Mouse (Mus musculus) heart, adult 11 months (tissue): ENCODE results near the gene Irf3.
A peak's percentile ranks its signal among the peaks of the same experiment; 100 is the strongest.

Experiments used
- DNase-seq: peaks from one replicate; pipeline ENCODE4 v3.0.0; 2022

Gene Irf3

DNA sequence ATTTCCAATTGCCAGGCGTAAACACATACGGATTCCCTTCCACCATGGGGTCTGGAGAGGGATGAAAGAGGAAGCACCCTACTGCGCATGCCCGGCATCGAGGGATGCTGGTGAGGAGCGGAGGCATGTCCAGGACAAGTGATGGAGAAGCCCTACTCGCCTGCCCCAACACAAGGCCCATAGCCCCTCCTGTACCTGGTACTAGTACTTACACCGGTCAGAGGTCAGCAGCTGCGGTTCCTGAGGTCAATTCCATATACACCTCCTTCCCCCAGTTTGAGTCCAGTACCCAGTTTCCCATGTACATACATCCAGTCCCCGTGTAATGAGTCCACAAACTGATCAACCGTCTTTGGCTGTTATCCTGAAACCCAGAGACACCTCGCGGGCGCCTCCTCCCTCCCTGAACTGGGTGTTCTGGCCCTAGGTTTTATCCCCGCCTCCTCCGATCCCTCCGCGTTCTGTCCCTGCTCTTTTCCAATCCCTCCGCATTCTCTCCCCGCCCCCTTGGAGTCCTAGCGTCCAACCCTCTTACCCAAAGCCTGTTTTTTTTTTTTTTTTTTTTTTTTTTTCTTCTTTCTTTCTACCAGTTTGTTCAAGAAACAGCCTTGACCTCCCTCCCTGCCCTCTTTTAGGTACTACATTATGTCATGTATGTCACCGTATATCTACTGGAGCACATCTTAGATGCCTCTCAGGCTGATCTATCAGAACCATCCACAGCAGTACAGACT lies 22.9 kb upstream of the Irf3 start, which contains the start of gene Cpt1c:
Cpt1c (minus strand) TSS at position 469 of the 734 bp plus-strand sequence.
- peak; percentile 98 for DNase-seq

GRCm38 (mm10) chr7:44975117-44975419 lies 22.4 kb upstream of the Irf3 start:
- peak; percentile 90 for DNase-seq

- DNase-seq = no peak
Measured at GRCm38 (mm10) chr7:44978300-44978699, 19.1 kb upstream of the Irf3 start.

- peak; percentile 92 for DNase-seq
Measured at GRCm38 (mm10) chr7:44981539-44981938, 15.9 kb upstream of the Irf3 start.

DNA sequence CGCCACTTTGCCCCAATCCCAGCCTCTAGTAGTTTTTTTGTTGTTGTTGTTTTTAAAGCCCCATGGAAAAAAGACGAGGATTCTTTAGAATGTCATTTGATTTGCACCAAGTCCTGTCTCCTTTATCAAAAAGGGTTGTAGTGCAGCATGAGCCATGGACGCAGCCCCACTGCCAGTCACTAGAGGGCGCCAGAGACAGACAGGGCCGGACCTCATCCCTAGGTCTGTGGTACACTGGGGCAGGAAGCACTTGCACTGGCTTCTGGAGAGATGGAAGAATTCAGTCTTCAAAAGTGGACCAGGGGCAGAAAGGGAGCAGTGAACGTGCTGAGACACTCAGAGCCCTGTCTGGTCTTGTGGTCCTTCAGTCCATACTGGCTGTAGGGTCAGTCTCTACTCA lies 14.4 kb upstream of the Irf3 start:
- peak; percentile 98 for DNase-seq

DNA sequence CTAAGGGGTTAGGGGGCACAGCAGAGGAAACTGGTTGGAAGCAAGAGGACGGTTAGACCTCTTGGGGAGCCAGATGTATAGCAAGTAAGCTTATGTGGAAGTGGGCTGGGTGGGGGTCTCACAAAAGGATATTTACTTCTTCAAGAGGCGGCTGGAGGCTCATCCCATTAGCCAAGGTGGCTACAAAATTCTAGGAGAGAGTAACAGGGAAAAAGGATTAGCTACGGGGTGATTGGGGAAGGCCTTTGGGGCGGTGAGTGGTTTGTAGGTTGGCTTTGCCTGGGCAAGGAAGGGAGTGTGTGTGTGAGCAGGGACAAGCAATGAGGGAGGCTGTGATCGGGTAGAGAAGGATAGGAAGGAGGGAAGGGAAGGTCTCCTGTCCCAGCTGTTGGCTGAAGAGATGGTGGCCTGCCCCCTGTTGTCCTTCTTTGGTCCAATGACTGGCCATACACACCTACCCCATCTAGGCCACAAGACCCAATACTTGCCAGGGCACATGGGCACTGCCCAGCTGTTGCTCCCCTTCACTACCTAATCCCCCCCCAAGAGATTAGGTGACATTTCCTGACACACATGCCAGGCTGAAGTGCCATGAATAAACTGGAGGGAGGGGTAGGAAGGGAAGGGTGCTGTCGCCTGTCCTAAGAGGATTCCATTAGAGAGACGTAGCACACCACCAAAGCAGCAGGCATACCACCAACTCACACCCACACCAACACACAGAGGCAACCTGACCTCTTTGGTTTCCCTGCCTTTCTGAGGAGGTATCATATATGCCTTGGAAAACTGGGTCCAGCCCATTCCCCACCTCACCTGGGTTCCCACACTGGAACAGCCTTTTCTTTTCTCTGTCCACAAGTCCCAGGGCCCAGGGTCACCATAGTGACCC lies 13.3 kb upstream of the Irf3 start:
- peak; percentile 93 for DNase-seq

DNA sequence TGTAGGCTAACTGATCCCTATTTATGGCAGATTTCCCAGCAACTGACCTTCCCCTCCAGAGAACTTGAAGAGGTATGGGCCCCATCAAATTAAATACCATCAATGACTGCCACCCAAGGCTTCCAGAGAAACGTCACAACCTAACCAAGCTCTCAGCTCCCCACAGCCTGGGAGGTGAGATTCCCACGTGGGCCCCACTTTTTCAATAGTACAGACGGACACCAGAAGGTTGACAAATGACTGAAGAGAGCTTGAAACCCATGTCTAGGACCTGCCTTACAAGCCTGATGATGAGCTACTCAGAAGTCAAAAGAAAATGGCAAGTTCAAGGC lies 12.6 kb upstream of the Irf3 start:
- DNase-seq = peak; percentile 93

DNA sequence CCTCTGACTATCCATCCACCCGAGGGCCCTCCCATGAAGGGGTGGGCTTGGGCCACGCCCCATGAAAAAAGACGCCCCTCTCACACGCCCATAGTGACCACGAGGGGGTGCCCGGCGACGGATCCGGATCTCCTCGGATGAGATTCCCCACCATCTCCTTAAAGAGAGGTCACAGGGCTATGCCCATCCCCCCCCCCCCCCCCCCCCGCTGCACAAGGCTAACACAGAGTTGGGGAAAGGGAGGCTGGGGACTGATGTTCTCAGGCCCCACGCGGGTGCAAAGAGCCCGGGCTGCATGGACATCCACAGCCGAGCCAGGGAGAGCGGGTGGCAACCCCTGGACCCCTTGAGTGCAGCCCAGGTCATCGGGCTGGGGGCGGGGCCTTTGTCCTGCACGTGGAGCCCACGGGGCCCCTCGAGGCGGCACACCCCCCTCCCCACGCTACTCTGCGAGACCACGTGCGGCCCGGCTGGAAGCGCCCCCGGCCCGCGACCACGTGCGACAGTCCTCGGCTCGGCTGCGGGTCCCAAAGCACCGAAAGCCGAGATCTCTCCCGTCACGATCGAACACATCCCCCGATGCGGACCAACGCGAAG lies 11.8 kb upstream of the Irf3 start:
- DNase-seq = peak; percentile 98

GRCm38 (mm10) chr7:44986192-44986878 lies 11.1 kb upstream of the Irf3 start, which contains the start of gene Prmt1:
Gene Prmt1 (minus strand): TSS chr7:44986568.
- peak; percentile 100 for DNase-seq

GRCm38 (mm10) chr7:44986879-44987718 lies 10.3 kb upstream of the Irf3 start:
- no peak for DNase-seq

- DNase-seq = peak; percentile 95
Measured at GRCm38 (mm10) chr7:44996672-44997071, 776 bp upstream of the Irf3 start.

GRCm38 (mm10) chr7:44997940-44998428 lies 536 bp downstream of the Irf3 start:
- no peak for DNase-seq

DNA sequence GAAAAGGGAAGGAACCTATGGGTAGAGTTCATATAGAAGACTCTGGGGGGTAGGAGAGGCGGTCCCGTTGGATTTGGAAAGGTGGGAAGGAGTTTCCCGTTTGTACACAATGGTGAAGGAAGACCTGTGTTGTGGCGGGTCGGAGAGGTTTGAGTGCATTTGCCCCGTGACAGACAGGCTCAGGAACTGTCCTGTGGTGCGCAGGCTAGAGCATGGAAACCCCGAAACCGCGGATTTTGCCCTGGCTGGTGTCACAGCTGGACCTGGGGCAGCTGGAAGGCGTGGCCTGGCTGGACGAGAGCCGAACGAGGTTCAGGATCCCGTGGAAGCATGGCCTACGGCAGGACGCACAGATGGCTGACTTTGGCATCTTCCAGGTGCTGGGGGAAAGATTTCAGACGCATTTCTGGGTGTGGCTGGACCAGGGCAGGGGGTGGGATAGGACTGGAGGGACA lies 1.1 kb downstream of the Irf3 start, which contains the start of gene Bcl2l12:
Bcl2l12 (minus strand) TSS at position 212 of the 455 bp plus-strand sequence.
- peak; percentile 97 for DNase-seq

DNA sequence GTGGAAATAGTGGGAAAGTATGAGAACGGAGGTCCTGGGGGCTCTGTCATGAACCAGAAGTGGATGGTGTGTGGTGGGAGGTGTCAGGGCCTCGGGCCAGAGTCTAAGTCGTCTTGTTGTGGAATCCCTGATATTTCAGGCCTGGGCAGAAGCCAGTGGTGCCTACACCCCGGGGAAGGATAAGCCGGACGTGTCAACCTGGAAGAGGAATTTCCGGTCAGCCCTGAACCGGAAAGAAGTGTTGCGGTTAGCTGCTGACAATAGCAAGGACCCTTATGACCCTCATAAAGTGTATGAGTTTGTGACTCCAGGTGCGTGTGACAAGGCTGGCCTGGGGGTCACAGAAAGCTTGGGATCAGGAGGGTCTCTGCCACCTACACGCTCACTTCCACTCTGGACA lies 2.3 kb downstream of the Irf3 start:
- DNase-seq = peak; percentile 96

DNA sequence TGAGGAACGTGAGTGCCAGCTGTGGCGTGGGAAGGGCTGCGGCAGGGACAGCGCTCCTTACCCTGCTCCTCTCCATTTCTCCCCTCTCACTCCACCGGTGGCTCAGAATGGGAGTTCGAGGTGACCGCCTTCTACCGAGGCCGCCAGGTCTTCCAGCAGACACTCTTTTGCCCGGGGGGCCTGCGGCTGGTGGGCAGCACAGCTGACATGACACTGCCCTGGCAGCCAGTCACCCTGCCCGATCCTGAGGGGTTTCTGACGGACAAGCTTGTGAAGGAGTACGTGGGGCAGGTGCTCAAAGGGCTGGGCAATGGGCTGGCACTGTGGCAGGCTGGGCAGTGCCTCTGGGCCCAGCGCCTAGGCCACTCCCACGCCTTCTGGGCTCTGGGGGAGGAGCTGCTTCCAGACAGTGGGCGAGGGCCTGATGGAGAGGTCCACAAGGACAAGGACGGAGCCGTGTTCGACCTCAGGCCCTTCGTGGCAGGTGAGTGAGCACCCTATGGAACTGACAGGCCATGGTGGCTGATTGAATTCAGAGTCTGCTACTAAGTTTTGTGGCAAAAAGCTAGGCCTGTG lies 3.2 kb downstream of the Irf3 start:
- peak; percentile 94 for DNase-seq

- no peak for DNase-seq
Measured at GRCm38 (mm10) chr7:45002440-45002839, 5.0 kb downstream of the Irf3 start.

GRCm38 (mm10) chr7:45004546-45004945 lies 7.1 kb downstream of the Irf3 start:
- peak; percentile 92 for DNase-seq

DNA sequence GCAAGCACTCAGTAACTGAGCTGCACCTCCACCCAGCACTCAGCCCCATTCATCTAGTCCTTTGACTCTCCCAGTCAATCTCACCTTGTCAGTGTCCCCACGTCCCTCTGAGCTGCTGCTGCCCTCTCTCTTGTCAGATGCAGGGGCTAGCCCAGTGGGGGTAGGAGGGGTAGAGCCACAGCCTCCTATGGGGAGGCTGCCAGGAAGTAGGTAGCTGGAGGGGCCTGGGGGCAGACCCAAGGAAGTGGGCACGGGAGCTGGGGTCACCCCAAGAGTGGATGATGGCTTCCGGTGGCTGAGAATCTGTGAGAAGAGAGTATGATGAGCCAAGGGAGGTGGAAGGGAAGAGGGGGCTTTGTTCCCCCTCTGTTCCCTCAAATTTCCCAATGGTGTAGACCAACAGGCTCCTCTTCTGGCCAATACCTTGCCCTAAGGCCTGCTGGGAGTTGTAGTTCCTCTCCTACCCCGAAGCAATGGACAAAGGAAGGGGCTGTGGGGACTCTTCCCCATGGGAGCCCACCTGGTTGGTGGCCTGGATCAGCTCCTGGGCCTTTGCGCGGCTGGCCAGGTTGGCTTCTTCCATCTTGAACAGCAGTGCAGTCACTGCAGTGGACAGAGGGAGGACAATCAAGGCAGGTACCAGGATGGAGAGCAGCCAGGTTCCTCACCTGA lies 8.0 kb downstream of the Irf3 start:
- DNase-seq = peak; percentile 92

GRCm38 (mm10) chr7:45006503-45006902 lies 9.1 kb downstream of the Irf3 start:
- peak; percentile 90 for DNase-seq

DNA sequence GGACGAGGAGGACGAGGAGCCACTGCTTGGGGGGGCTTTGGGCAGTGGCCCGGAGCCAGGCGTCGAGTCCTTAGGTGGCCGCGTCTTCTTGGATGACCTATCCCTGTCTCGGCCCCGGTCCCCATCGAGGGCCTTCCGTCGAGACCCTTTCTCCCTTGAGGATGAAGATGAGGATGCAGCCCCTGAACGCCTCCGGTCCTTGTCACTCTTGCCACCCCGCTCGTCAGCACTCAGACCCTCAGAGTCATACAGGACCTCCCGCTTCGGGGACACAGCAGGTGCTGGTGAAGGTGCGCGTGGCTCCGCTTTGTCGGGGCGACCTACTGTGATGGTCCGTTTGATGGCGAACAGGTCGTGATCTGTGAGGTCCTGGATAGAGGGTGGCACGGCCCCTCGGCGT lies 9.7 kb downstream of the Irf3 start:
- DNase-seq = peak; percentile 94

DNA sequence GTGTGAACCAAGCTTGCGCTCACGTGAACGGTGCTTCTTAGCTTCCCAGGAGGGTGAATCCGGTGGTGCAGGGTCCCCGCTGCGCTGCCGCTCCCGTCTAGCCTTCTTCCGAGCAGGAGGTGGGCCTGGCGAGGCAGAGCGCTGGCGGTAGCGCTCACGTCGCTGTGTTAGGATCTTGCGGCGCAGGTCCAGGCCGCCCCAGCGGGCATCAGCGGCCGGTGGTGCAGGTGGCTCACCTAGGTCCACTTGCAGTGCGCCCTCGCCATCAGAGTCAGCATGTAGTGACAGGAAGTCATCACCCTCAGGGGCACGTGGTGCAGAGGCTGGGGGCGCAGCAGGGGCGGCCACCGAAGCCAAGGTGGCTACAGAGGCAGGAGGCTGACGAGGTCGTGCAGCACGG lies 10.4 kb downstream of the Irf3 start:
- DNase-seq = peak; percentile 91
